Mouse (Mus musculus): ENCODE measurements around the gene Aox3. TPM values are rescaled to one million over a fixed set of nuclear protein-coding genes. Genes with fewer than 3 reads are reported as not detected.

Aox3 gene
- total and polyA plus RNA-seq, 3 experiments: 0.33 TPM; not detected in 2

DNA sequence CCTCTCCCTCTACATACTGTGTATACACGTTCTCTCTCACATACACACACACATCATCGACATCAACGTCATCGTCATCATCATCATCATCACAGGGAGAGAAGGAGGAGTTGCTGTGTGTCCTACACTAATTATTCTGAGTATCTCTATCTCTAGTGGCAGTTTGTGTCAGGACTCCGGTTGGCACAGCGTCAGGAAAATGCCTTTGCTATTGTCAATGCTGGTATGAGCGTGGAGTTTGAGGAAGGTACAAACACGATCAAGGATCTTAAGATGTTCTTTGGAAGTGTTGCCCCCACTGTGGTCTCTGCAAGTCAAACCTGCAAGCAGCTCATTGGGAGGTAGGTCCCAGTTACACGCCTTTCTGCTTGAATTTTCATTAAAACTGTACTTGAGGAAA lies 126.0 kb downstream of the Aox3 start:
- DNase-seq (ENCODE audit: low spot score) (no peak), ATAC-seq (ENCODE audit: extremely low read depth, insufficient number of reproducible peaks, low FRiP score, poor library complexity, severe bottlenecking) (no peak)
- Histone ChIP-seq H3K9me3 (replicated peaks) (no peaks in the 10 kb centered on the region), H3K27me3 (ENCODE audit: insufficient read depth, low read length) (peaks cover 16% of the 10 kb centered on the region), H3K36me3 (replicated peaks) (no peaks in the 10 kb centered on the region), H3K4me3 (ENCODE audit: low read depth, low read length) (no peak overlapping the region), H3K4me1 (ENCODE audit: insufficient read depth, low read depth, low read length) (peaks cover 5% of the 10 kb centered on the region; the same call in 1 of the 2 replicates)
- TF ChIP-seq GATA2 (IDR thresholded peaks at IDR 0.05; ENCODE audit: borderline replicate concordance, low read depth, low read length): no peak

DNA sequence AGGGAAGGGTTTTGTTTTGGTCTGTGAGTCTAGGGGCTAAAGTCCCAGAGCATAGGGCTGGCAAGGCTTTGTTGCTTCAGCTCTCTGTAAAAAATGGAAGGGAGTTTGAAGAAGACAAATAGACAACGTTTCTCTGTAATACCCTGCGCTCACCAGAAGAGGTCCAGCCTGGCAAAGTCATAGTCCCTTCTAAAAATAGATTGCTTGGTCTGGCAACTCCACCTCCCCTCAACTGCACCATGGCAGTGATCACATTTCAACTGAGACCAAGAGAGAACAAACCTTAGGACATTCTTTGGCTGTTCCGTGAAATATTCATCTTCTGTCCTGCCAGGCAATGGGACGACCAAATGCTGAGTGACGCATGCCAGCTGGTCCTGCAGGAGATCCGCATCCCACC lies 127.4 kb downstream of the Aox3 start:
- Histone ChIP-seq H3K4me3 (ENCODE audit: low read depth, low read length) (no peak overlapping the region), H3K36me3 (replicated peaks) (no peaks in the 10 kb centered on the region), H3K9me3 (replicated peaks) (no peaks in the 10 kb centered on the region), H3K27me3 (ENCODE audit: insufficient read depth, low read length) (peaks cover 12% of the 10 kb centered on the region), H3K4me1 (ENCODE audit: insufficient read depth, low read depth, low read length) (peaks cover 5% of the 10 kb centered on the region; the same call in 1 of the 2 replicates)
- DNase-seq (ENCODE audit: low spot score) (no peak), ATAC-seq (ENCODE audit: extremely low read depth, insufficient number of reproducible peaks, low FRiP score, poor library complexity, severe bottlenecking) (no peak)
- TF ChIP-seq GATA2 (IDR thresholded peaks at IDR 0.05; ENCODE audit: borderline replicate concordance, low read depth, low read length) (no peak), TAL1 (conservative IDR thresholded peaks at IDR 0.05; ENCODE audit: low read depth, low read length) (no peak), GATA1 (IDR thresholded peaks at IDR 0.05; ENCODE audit: borderline replicate concordance, low read length) (no peak), POLR2AphosphoS5 (IDR thresholded peaks at IDR 0.05; ENCODE audit: insufficient replicate concordance, low read depth, low read length) (no peak), CTCF (IDR thresholded peaks at IDR 0.05; ENCODE audit: low read depth, low read length) (no peak)

DNA sequence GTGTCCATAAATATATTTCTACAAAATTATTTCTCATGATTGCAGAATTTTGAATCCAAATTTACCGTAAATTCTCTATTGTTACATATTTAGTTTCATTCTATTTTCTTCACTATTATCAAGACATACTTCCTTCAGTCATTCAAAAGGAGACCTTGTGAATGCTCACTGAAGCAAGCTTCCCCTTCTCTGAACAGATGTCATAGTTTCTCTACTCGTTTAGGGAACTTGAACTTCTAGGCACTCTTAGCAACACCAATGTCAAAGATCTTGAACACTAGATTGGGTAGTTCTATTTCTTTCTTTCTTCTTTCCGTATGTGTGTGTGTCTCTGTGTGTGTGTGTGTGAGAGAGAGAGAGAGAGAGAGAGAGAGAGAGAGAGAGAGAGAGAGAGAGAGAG lies 131.6 kb downstream of the Aox3 start:
- no peaks in the 10 kb centered on the region for H3K36me3 ChIP-seq (replicated peaks)
- no peaks in the 10 kb centered on the region for H3K4me1 ChIP-seq (ENCODE audit: insufficient read depth, low read depth, low read length)
- H3K4me3 ChIP-seq (ENCODE audit: low read depth, low read length): no peak overlapping the region
- no peak for ATAC-seq (ENCODE audit: extremely low read depth, insufficient number of reproducible peaks, low FRiP score, poor library complexity, severe bottlenecking)
- no peak for DNase-seq (ENCODE audit: low spot score)
- peaks cover 6% of the 10 kb centered on the region for H3K27me3 ChIP-seq (ENCODE audit: insufficient read depth, low read length)
- no peaks in the 10 kb centered on the region for H3K9me3 ChIP-seq (replicated peaks)
- TF ChIP-seq POLR2AphosphoS5 (IDR thresholded peaks at IDR 0.05; ENCODE audit: insufficient replicate concordance, low read depth, low read length) (no peak), GATA1 (IDR thresholded peaks at IDR 0.05; ENCODE audit: borderline replicate concordance, low read length) (no peak), TAL1 (conservative IDR thresholded peaks at IDR 0.05; ENCODE audit: low read depth, low read length) (no peak)

DNA sequence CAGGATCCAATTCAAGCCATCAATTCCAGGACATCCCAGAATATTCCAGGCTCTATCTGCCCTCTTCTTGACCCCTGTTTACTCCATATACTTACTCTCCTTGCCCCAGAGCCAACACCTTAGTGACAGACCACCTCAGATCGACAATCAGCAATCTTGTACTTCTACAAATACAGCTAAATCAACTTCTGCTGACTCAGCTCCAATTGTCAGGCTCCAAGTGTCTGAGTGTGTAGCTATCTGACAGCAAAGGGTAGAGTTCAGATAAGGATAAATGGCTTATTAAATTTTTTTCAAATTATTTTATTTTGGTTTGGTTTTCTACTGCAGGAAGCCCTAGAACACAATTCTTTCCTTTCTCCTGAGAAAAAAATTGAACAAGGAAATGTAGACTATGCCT lies 135.6 kb downstream of the Aox3 start:
- ATAC-seq (ENCODE audit: extremely low read depth, insufficient number of reproducible peaks, low FRiP score, poor library complexity, severe bottlenecking): no peak
- Histone ChIP-seq H3K4me1 (ENCODE audit: insufficient read depth, low read depth, low read length) (no peaks in the 10 kb centered on the region), H3K4me3 (ENCODE audit: low read depth, low read length) (no peak overlapping the region), H3K27me3 (ENCODE audit: insufficient read depth, low read length) (peaks cover 7% of the 10 kb centered on the region; the same call in 1 of the 2 replicates), H3K9me3 (replicated peaks) (no peaks in the 10 kb centered on the region), H3K36me3 (replicated peaks) (no peaks in the 10 kb centered on the region)
- TF ChIP-seq GATA1 (IDR thresholded peaks at IDR 0.05; ENCODE audit: borderline replicate concordance, low read length) (no peak), POLR2AphosphoS5 (IDR thresholded peaks at IDR 0.05; ENCODE audit: insufficient replicate concordance, low read depth, low read length) (no peak), TAL1 (conservative IDR thresholded peaks at IDR 0.05; ENCODE audit: low read depth, low read length) (no peak), CTCF (IDR thresholded peaks at IDR 0.05; ENCODE audit: low read depth, low read length) (no peak), GATA2 (IDR thresholded peaks at IDR 0.05; ENCODE audit: borderline replicate concordance, low read depth, low read length) (no peak)
- DNase-seq (ENCODE audit: low spot score): no peak

Other genes starting within 250 kb of the Aox3 start
- 86.1 and 93.9 TPM in 2 replicates for gene Sgo2a, start 117.2 kb upstream of the Aox3 start, total RNA-seq (2014; fragmentation: Nextera tagmentation)
- gene Sgo2a, start 117.2 kb upstream of the Aox3 start, total RNA-seq (2017): 41.1 and 49.8 TPM in 2 replicates
- gene Sgo2a, start 117.2 kb upstream of the Aox3 start, polyA plus RNA-seq (2012): 3.3 and 3.4 TPM in 2 replicates
- gene Kctd18, start 94.2 kb upstream of the Aox3 start, total RNA-seq (2014; fragmentation: Nextera tagmentation): 26.4 and 30.6 TPM in 2 replicates
- 44.0 and 52.7 TPM in 2 replicates for gene Kctd18, start 94.2 kb upstream of the Aox3 start, total RNA-seq (2017)
- 18.2 and 18.7 TPM in 2 replicates for gene Kctd18, start 94.2 kb upstream of the Aox3 start, polyA plus RNA-seq (2012)
- not detected in 2 replicates for gene Aox1, start 83.2 kb upstream of the Aox3 start, total RNA-seq (2014; fragmentation: Nextera tagmentation)
- gene Aox1, start 83.2 kb upstream of the Aox3 start, total RNA-seq (2017): 0.06 and 0.16 TPM in 2 replicates
- not detected in 2 replicates for gene Aox1, start 83.2 kb upstream of the Aox3 start, polyA plus RNA-seq (2012)
- 6.1 and 7.0 TPM in 2 replicates for gene Aox4, start 97.3 kb downstream of the Aox3 start, total RNA-seq (2014; fragmentation: Nextera tagmentation)
- 0.64 and 0.82 TPM in 2 replicates for gene Aox4, start 97.3 kb downstream of the Aox3 start, total RNA-seq (2017)
- gene Aox4, start 97.3 kb downstream of the Aox3 start, polyA plus RNA-seq (2012): 0.02 and 0.07 TPM in 2 replicates
- 1.4 and 1.5 TPM in 2 replicates for gene Aox2, start 165.2 kb downstream of the Aox3 start, total RNA-seq (2014; fragmentation: Nextera tagmentation)
- gene Aox2, start 165.2 kb downstream of the Aox3 start, total RNA-seq (2017): 1.4 and 1.8 TPM in 2 replicates
- gene Aox2, start 165.2 kb downstream of the Aox3 start, polyA plus RNA-seq (2012): 0.77 and 0.79 TPM in 2 replicates

All from G1E (cell line).